In genomic region chr4:63494401-63494966, GRCm38 (mm10) we compare ENCODE assay signal across 8 mouse cellular contexts. TPM values are rescaled to one million over a fixed set of nuclear protein-coding genes. Genes with fewer than 3 reads are reported as not detected.
DNase-seq lines count a peak whose midpoint lies in the region; ATAC-seq and TF ChIP-seq lines count a peak whose summit lies in the region.

No protein-coding gene starts in this region.

- no peak for TF ChIP-seq CTCF in G1E (IDR thresholded peaks at IDR 0.05; ENCODE audit: low read depth, low read length)
- TF ChIP-seq CTCF in liver, postnatal 0 days (IDR thresholded peaks at IDR 0.05; ENCODE audit: low read depth) = no peak

- H3K4me1 ChIP-seq in kidney, embryonic 14.5 days (ENCODE audit: control insufficient read depth, insufficient read depth, low read length) = peaks cover 12% of the 10 kb centered on the region
- no peaks in the 10 kb centered on the region for H3K4me1 ChIP-seq in G1E (ENCODE audit: insufficient read depth, low read depth, low read length)
- peaks cover 22% of the 10 kb centered on the region for H3K4me1 ChIP-seq in heart, embryonic 15.5 days (replicated peaks)
- H3K4me1 ChIP-seq in liver, postnatal 0 days (ENCODE audit: insufficient read depth) = peaks cover 7% of the 10 kb centered on the region; the same call in 1 of the 2 replicates

- H3K9ac ChIP-seq in kidney, embryonic 14.5 days (ENCODE audit: low read depth, low read length) = peak overlapping the region; percentile 67
- H3K9ac ChIP-seq in heart, embryonic 15.5 days = peak overlapping the region; percentile 66
- peak overlapping the region; percentile 26; the same call in 1 of the 2 replicates for H3K9ac ChIP-seq in liver, postnatal 0 days (replicated peaks)

- no peak for DNase-seq in kidney, adult 11 months
- DNase-seq in G1E (ENCODE audit: low spot score) = no peak
- DNase-seq in liver, postnatal 0 days = no peak
- DNase-seq in adrenal gland, postnatal 4 days (ENCODE audit: low spot score in 2 of 2) = no peak
- no peak for DNase-seq in left cerebral cortex, adult 18-20 months (ENCODE audit: low spot score in 2 of 2)
- DNase-seq in kidney, postnatal 10 days = no peak

- WGBS in kidney, embryonic 14.5 days = under 1% methylated on average over 43 of the region's 43 CpGs
- WGBS in heart, embryonic 15.5 days = 4% methylated on average over 43 of the region's 43 CpGs
- 3% methylated on average over 43 of the region's 43 CpGs for WGBS in liver, postnatal 0 days (ENCODE audit: insufficient replicate concordance)

- no peak overlapping the region for H3K27ac ChIP-seq in kidney, embryonic 14.5 days (ENCODE audit: low read depth, low read length)
- no peak overlapping the region for H3K27ac ChIP-seq in heart, embryonic 15.5 days
- H3K27ac ChIP-seq in liver, postnatal 0 days (ENCODE audit: low read depth) = no peak overlapping the region

- no peak; the same call in none of the 2 replicates for ATAC-seq in kidney, embryonic 14.5 days (ENCODE audit: low FRiP score, low TSS enrichment)
- no peak for ATAC-seq in G1E (ENCODE audit: extremely low read depth, insufficient number of reproducible peaks, low FRiP score, poor library complexity, severe bottlenecking)
- no peak; the same call in 1 of the 2 replicates for ATAC-seq in heart, embryonic 15.5 days (replicated peaks; ENCODE audit: insufficient number of reproducible peaks, insufficient read depth, low FRiP score, low read depth)
- no peak for ATAC-seq in liver, postnatal 0 days

- no peaks in the 10 kb centered on the region for H3K9me3 ChIP-seq in kidney, embryonic 14.5 days (ENCODE audit: control insufficient read depth, low read length)
- H3K9me3 ChIP-seq in G1E (replicated peaks) = peaks cover 60% of the 10 kb centered on the region
- H3K9me3 ChIP-seq in heart, embryonic 15.5 days (replicated peaks) = no peaks in the 10 kb centered on the region
- no peaks in the 10 kb centered on the region for H3K9me3 ChIP-seq in liver, postnatal 0 days (ENCODE audit: low read length)

- peaks cover 6% of the 10 kb centered on the region for H3K27me3 ChIP-seq in kidney, embryonic 14.5 days (ENCODE audit: control insufficient read depth, insufficient read depth, low read length)
- no peaks in the 10 kb centered on the region for H3K27me3 ChIP-seq in G1E (ENCODE audit: insufficient read depth, low read length)
- H3K27me3 ChIP-seq in heart, embryonic 15.5 days = peaks cover 32% of the 10 kb centered on the region
- H3K27me3 ChIP-seq in liver, postnatal 0 days (ENCODE audit: insufficient read depth, low read length) = peaks cover 38% of the 10 kb centered on the region

- no peak for TF ChIP-seq EP300 in liver, postnatal 0 days (IDR thresholded peaks at IDR 0.05; ENCODE audit: low read depth)

- no peaks in the 10 kb centered on the region for H3K36me3 ChIP-seq in kidney, embryonic 14.5 days (ENCODE audit: control insufficient read depth, insufficient read depth, low read length)
- no peaks in the 10 kb centered on the region for H3K36me3 ChIP-seq in G1E (replicated peaks)
- H3K36me3 ChIP-seq in heart, embryonic 15.5 days = no peaks in the 10 kb centered on the region
- H3K36me3 ChIP-seq in liver, postnatal 0 days (replicated peaks; ENCODE audit: insufficient read depth, low read length) = no peaks in the 10 kb centered on the region

- H3K4me3 ChIP-seq in kidney, embryonic 14.5 days (ENCODE audit: low read length) = peak overlapping the region; percentile 59
- peak overlapping the region; percentile 9; the same call in 1 of the 2 replicates for H3K4me3 ChIP-seq in G1E (ENCODE audit: low read depth, low read length)
- H3K4me3 ChIP-seq in heart, embryonic 15.5 days = peak overlapping the region; percentile 64
- peak overlapping the region; percentile 59 for H3K4me3 ChIP-seq in liver, postnatal 0 days (ENCODE audit: low read depth, low read length)

- peak overlapping the region; percentile 96 for H3K4me2 ChIP-seq in kidney, embryonic 14.5 days (replicated peaks; ENCODE audit: low read depth, low read length)
- H3K4me2 ChIP-seq in heart, embryonic 15.5 days = peak overlapping the region; percentile 98
- H3K4me2 ChIP-seq in liver, postnatal 0 days (ENCODE audit: low read depth, low read length) = peak overlapping the region; percentile 73

RNA-seq across cellular contexts. Expression of gene Whrn, which starts 1.3 kb away (rescaled TPM):
- polyA plus RNA-seq in kidney, embryonic 14.5 days (2014; fragmentation: Nextera tagmentation; extraction: Ambion mirVana) = 8.0 and 8.7 TPM in 2 replicates
- total RNA-seq in G1E (2014; fragmentation: Nextera tagmentation) (not detected in 2 replicates), G1E (2017) (0.12 and 0.38 TPM in 2 replicates)
- not detected in 2 replicates for polyA plus RNA-seq in G1E (2012)
- polyA plus RNA-seq in heart, embryonic 15.5 days (2015; fragmentation: Nextera tagmentation; extraction: Ambion mirVana) = 1.9 and 2.6 TPM in 2 replicates
- polyA plus RNA-seq in liver, postnatal 0 days (2015; fragmentation: Nextera tagmentation; extraction: Ambion mirVana) = 0.61 and 0.64 TPM in 2 replicates
- 10 to 100 TPM; 22.6 to 26.4 TPM for total RNA-seq in adrenal gland, postnatal 4 days (2021)
- 10 to 100 TPM; 38.5 to 42.1 TPM for total RNA-seq in left cerebral cortex, adult 18-20 months (2021)

RNA-seq across cellular contexts. Expression of gene Atp6v1g1, which starts 50.1 kb away (rescaled TPM):
- polyA plus RNA-seq in kidney, embryonic 14.5 days (2014; fragmentation: Nextera tagmentation; extraction: Ambion mirVana) = 264 and 332 TPM in 2 replicates
- 116 and 120 TPM in 2 replicates for total RNA-seq in G1E (2014; fragmentation: Nextera tagmentation)
- 220 and 233 TPM in 2 replicates for total RNA-seq in G1E (2017)
- 128 and 147 TPM in 2 replicates for polyA plus RNA-seq in G1E (2012)
- polyA plus RNA-seq in heart, embryonic 15.5 days (2015; fragmentation: Nextera tagmentation; extraction: Ambion mirVana) = 214 and 229 TPM in 2 replicates
- polyA plus RNA-seq in liver, postnatal 0 days (2015; fragmentation: Nextera tagmentation; extraction: Ambion mirVana) = 148 and 152 TPM in 2 replicates
- 100 to 1,000 TPM; 148 TPM for total RNA-seq in adrenal gland, postnatal 4 days (2021)
- 100 to 1,000 TPM; 143 to 157 TPM for total RNA-seq in left cerebral cortex, adult 18-20 months (2021)

Comparison
In these comparisons a context has a peak if more than half of its experiments do, and no peak if none do; other contexts are left out.
1. H3K4me3 ChIP-seq: peak in every context shown above with its lines; median percentile 64 in heart, embryonic 15.5 days; 59 in kidney, embryonic 14.5 days; 59 in liver, postnatal 0 days; 9 in G1E.